Mouse (Mus musculus) neural tube, embryonic 11.5 days (tissue): ENCODE data around the gene Golt1b. TPM values are rescaled to one million over a fixed set of nuclear protein-coding genes. Genes with fewer than 3 reads are reported as not detected.
"Not testable (repeated sequence)": the region's sequence is repeated elsewhere in the genome, so short reads cannot be mapped to it uniquely, and the experiment has no call there.

ENCODE experiments used
- ATAC-seq: fragments of 200-750 bp; cut with Nextera tagmentation; 2 replicates; pipeline ENCODE4 v1.8.0; 2017; ENCODE audit warnings: moderate number of reproducible peaks, mild to moderate bottlenecking, moderate TSS enrichment, moderate library complexity; ENCODE audit not compliant: insufficient read depth, low FRiP score, low TSS enrichment
- DNase-seq: peaks from one replicate; pipeline ENCODE4 v3.0.0-alpha.2; 2015; ENCODE audit warnings: low spot score
- H3K27ac ChIP-seq: fragments of 300-500 bp; sonication (generic); 2 replicates; pipeline ENCODE4 v1.5.1; 2014; ENCODE audit warnings: low read depth, mild to moderate bottlenecking, low read length
- H3K27me3 ChIP-seq: fragments of 300-500 bp; sonication (generic); 2 replicates; pipeline ENCODE4 v1.6.1; 2014; ENCODE audit warnings: mild to moderate bottlenecking, low read length, mixed read lengths; ENCODE audit not compliant: control insufficient read depth, insufficient read depth
- H3K36me3 ChIP-seq: fragments of 300-500 bp; sonication (generic); 2 replicates; pipeline ENCODE4 v1.6.1; 2014; ENCODE audit warnings: mild to moderate bottlenecking, low read length, moderate library complexity, mixed read lengths; ENCODE audit not compliant: control insufficient read depth, insufficient read depth
- H3K4me1 ChIP-seq: fragments of 300-500 bp; sonication (generic); 2 replicates; pipeline ENCODE4 v1.6.1; 2014; ENCODE audit warnings: low read length, mixed read lengths; ENCODE audit not compliant: control insufficient read depth, insufficient read depth
- H3K4me2 ChIP-seq: fragments of 300-500 bp; sonication (generic); 2 replicates; pipeline ENCODE4 v1.6.1; 2014; ENCODE audit warnings: low read depth, mild to moderate bottlenecking, moderate library complexity
- H3K4me3 ChIP-seq: fragments of 300-500 bp; sonication (generic); 2 replicates; pipeline ENCODE4 v1.5.1; 2014; ENCODE audit warnings: low read depth, low read length
- H3K9ac ChIP-seq: fragments of 300-500 bp; sonication (generic); 2 replicates; pipeline ENCODE4 v1.6.1; 2014; ENCODE audit warnings: mild to moderate bottlenecking, low read length
- H3K9me3 ChIP-seq: fragments of 300-500 bp; sonication (generic); 2 replicates; pipeline ENCODE4 v1.6.1; 2016; ENCODE audit warnings: low read length; ENCODE audit not compliant: control insufficient read depth
- WGBS: fragments of 180-500 bp; shearing (Covaris S2); extraction: QIAGEN DNeasy Blood & Tissue Kit; methylation state at CpG from one replicate; pipeline ENCODE4 v1.1.7; 2014; 5-methylcytosine and 5-hydroxymethylcytosine counted together
- polyA plus RNA-seq: library from polyadenylated mRNA; unstranded; fragments of >200 nt; fragmentation: Nextera tagmentation; extraction: Ambion mirVana; gene quantifications from 2 replicates; pipeline ENCODE4 v1.2.1, GENCODE M21; 2014

Gene Golt1b
- polyA plus RNA-seq, 1 experiment from 2014 or later = 120 TPM

- H3K27me3 ChIP-seq, DNase-seq, ATAC-seq, H3K9ac ChIP-seq, H3K9me3 ChIP-seq, H3K4me2 ChIP-seq, H3K27ac ChIP-seq, H3K4me1 ChIP-seq, H3K4me3 ChIP-seq, H3K36me3 ChIP-seq: not testable (repeated sequence)
- 95% methylated on average over 3 of the region's 3 CpGs for WGBS
Measured at GRCm38 (mm10) chr6:142352099-142352498, 34.9 kb upstream of the Golt1b start.

DNA sequence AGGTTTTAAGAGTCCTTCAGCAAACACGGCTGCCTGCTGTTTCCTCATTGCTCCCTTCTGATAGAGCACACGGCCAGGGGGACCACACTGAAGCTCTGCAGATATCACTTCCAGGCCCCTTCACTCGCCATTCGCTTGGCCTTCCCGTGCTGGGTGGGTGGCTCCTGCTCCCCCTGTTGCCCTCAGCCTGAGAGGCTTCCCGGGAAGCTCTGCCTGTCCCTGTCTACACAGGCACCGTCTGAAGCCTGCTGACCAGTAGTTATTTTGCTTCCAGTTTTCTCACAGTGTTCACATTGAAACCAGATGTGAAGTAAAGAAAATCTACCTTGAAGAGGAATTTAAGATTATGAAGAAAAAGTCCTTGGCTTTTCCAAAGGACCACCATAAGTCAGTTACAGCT, 29.9 kb upstream of the Golt1b start:
- H3K36me3 ChIP-seq = peaks cover under 1% of the 10 kb centered on the region; the same call in 1 of the 2 replicates
- no peak overlapping the region for H3K9ac ChIP-seq
- 71% methylated on average over 7 of the region's 7 CpGs for WGBS
- H3K27me3 ChIP-seq = no peaks in the 10 kb centered on the region
- H3K4me2 ChIP-seq = no peak overlapping the region
- DNase-seq (no peak), ATAC-seq (no peak)
- H3K27ac ChIP-seq = no peak overlapping the region
- H3K4me3 ChIP-seq = no peak overlapping the region
- H3K4me1 ChIP-seq = no peaks in the 10 kb centered on the region
- no peaks in the 10 kb centered on the region for H3K9me3 ChIP-seq

DNA sequence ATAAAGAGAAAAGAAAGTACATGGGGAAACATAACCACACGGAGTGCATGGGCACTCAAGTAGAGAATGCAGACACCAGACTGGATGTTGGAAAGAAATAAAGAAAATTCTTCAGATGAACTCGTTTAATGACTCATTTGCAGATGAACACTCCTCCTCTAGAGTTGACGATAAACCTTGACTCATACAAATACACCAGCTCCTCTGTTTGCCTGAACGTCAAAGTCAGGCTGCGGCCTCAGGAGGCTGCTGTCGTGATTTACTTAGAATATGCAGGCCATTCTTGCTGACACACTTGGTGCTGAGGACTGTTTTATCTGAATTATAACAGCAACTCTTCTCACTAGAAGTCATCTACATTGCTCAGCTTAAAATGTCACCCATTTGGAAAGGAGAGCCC, 25.0 kb upstream of the Golt1b start:
- no peaks in the 10 kb centered on the region for H3K9me3 ChIP-seq
- H3K4me1 ChIP-seq = no peaks in the 10 kb centered on the region
- H3K27me3 ChIP-seq = no peaks in the 10 kb centered on the region
- 94% methylated on average over 6 of the region's 6 CpGs for WGBS
- no peak overlapping the region for H3K9ac ChIP-seq
- no peak overlapping the region for H3K27ac ChIP-seq
- H3K4me2 ChIP-seq = no peak overlapping the region
- ATAC-seq = no peak
- peaks cover 2% of the 10 kb centered on the region; the same call in 1 of the 2 replicates for H3K36me3 ChIP-seq
- no peak for DNase-seq
- no peak overlapping the region for H3K4me3 ChIP-seq

DNA sequence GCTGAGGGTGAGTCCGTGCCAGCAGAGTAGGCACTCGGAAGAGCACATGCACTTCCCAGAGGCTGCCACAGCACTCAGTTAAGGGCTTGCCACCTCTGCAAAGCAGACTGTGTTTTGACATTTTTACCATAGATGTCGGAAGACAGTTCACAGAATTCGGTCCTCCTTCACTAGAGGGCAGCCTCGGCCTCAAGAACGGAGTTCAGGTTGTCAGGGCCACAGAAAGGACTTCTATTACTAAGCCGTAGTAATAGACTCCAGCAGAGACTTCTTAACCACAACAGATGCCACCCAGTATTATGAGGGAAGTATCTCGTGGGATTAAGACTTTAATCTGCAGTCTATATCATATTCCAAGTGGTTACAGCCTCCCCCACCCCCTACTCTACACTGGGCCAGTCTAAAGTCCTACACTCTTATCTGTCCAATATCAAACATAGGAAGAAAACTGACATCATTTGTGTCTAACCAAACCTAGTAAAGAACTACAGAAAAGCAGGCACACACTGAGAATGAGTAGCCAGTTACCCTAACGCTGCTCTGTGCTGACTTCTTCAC, 23.9 kb upstream of the Golt1b start:
- Histone ChIP-seq H3K4me2 (no peak overlapping the region), H3K36me3 (peaks cover 2% of the 10 kb centered on the region; the same call in 1 of the 2 replicates), H3K4me3 (no peak overlapping the region), H3K9me3 (no peaks in the 10 kb centered on the region), H3K4me1 (no peaks in the 10 kb centered on the region), H3K27me3 (no peaks in the 10 kb centered on the region), H3K27ac (no peak overlapping the region), H3K9ac (no peak overlapping the region)
- ATAC-seq (no peak), DNase-seq (no peak)
- WGBS = 79% methylated on average over 9 of the region's 9 CpGs

- Histone ChIP-seq H3K27ac (no peak overlapping the region), H3K9me3 (no peaks in the 10 kb centered on the region), H3K4me3 (no peak overlapping the region), H3K4me1 (no peaks in the 10 kb centered on the region), H3K27me3 (no peaks in the 10 kb centered on the region), H3K36me3 (peaks cover 2% of the 10 kb centered on the region; the same call in 1 of the 2 replicates), H3K9ac (no peak overlapping the region), H3K4me2 (no peak overlapping the region)
- no peak for ATAC-seq
- no peak for DNase-seq
- 87% methylated on average over 8 of the region's 8 CpGs for WGBS
Measured at GRCm38 (mm10) chr6:142365742-142366472, 21.1 kb upstream of the Golt1b start.

- Histone ChIP-seq H3K27ac (no peak overlapping the region), H3K9ac (no peak overlapping the region), H3K9me3 (no peaks in the 10 kb centered on the region), H3K4me1 (no peaks in the 10 kb centered on the region), H3K36me3 (peaks cover 2% of the 10 kb centered on the region; the same call in 1 of the 2 replicates), H3K27me3 (no peaks in the 10 kb centered on the region), H3K4me3 (no peak overlapping the region), H3K4me2 (no peak overlapping the region)
- WGBS = 95% methylated on average over 10 of the region's 10 CpGs
- DNase-seq (no peak), ATAC-seq (no peak)
Measured at GRCm38 (mm10) chr6:142366473-142367018, 20.5 kb upstream of the Golt1b start.

DNA sequence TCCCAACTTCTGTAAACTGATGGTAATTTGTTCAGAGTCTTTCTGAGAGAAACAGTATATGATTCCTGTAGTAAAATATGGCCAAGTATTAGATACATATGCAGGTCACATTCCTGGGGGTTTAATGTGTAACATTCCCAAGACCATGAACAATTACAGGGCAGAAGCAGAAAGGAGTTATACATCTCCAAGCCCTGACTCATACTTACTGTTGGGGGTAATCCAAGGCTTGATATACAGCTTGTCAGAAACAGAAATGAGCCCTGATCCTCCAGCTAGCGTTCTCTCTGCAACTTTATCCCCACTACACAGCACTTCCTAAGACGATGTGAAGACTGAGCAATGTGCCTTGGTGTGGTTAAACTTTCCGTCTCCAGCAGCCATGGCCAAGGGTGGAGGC, 19.5 kb upstream of the Golt1b start:
- Histone ChIP-seq H3K9me3 (no peaks in the 10 kb centered on the region), H3K4me1 (no peaks in the 10 kb centered on the region), H3K27me3 (no peaks in the 10 kb centered on the region), H3K36me3 (no peaks in the 10 kb centered on the region), H3K9ac (no peak overlapping the region), H3K4me2 (no peak overlapping the region), H3K4me3 (no peak overlapping the region), H3K27ac (no peak overlapping the region)
- DNase-seq (no peak), ATAC-seq (no peak)
- 83% methylated on average over 3 of the region's 3 CpGs for WGBS

GRCm38 (mm10) chr6:142369568-142369967, 17.5 kb upstream of the Golt1b start:
- no peak overlapping the region for H3K4me3 ChIP-seq
- H3K4me1 ChIP-seq = no peaks in the 10 kb centered on the region
- no peaks in the 10 kb centered on the region for H3K27me3 ChIP-seq
- H3K27ac ChIP-seq = no peak overlapping the region
- no peak for ATAC-seq
- no peaks in the 10 kb centered on the region for H3K9me3 ChIP-seq
- DNase-seq = no peak
- no peak overlapping the region for H3K4me2 ChIP-seq
- no peak overlapping the region for H3K9ac ChIP-seq
- WGBS = 91% methylated on average over 3 of the region's 3 CpGs
- no peaks in the 10 kb centered on the region for H3K36me3 ChIP-seq

- Histone ChIP-seq H3K36me3 (peaks cover 2% of the 10 kb centered on the region; the same call in 1 of the 2 replicates), H3K4me3 (no peak overlapping the region), H3K27me3 (no peaks in the 10 kb centered on the region), H3K9me3 (no peaks in the 10 kb centered on the region), H3K27ac (no peak overlapping the region), H3K9ac (no peak overlapping the region), H3K4me2 (no peak overlapping the region), H3K4me1 (no peaks in the 10 kb centered on the region)
- no peak for DNase-seq
- 89% methylated on average over 1 of the region's 1 CpGs for WGBS
- no peak for ATAC-seq
Measured at GRCm38 (mm10) chr6:142377081-142377480, 9.9 kb upstream of the Golt1b start.
